Mouse (Mus musculus): Measurements from ENCODE around the gene Herc4.
A peak's percentile ranks its signal among the peaks of the same experiment; 100 is the strongest.

Herc4 gene

GRCm38 (mm10) chr10:63248421-63248820, 4.8 kb downstream of the Herc4 start:
- DNase-seq (ENCODE audit: low read depth) = no peak

- DNase-seq (ENCODE audit: low read depth) = no peak
Measured at GRCm38 (mm10) chr10:63258696-63259095, 15.1 kb downstream of the Herc4 start.

GRCm38 (mm10) chr10:63259340-63259739, 15.7 kb downstream of the Herc4 start:
- DNase-seq (ENCODE audit: low read depth) = no peak

- DNase-seq (ENCODE audit: low read depth) = no peak
Measured at GRCm38 (mm10) chr10:63267941-63268340, 24.3 kb downstream of the Herc4 start.

GRCm38 (mm10) chr10:63272401-63272800, 28.8 kb downstream of the Herc4 start:
- DNase-seq (ENCODE audit: low read depth) = peak; percentile 22

- no peak for DNase-seq (ENCODE audit: low read depth)
Measured at GRCm38 (mm10) chr10:63272868-63273267, 29.3 kb downstream of the Herc4 start.

GRCm38 (mm10) chr10:63277010-63277409, 33.4 kb downstream of the Herc4 start:
- DNase-seq (ENCODE audit: low read depth) = peak; percentile 72

- DNase-seq (ENCODE audit: low read depth) = no peak
Measured at GRCm38 (mm10) chr10:63279851-63280250, 36.2 kb downstream of the Herc4 start.

GRCm38 (mm10) chr10:63282417-63282816, 38.8 kb downstream of the Herc4 start:
- no peak for DNase-seq (ENCODE audit: low read depth)

- DNase-seq (ENCODE audit: low read depth) = no peak
Measured at GRCm38 (mm10) chr10:63282846-63283245, 39.2 kb downstream of the Herc4 start.

GRCm38 (mm10) chr10:63302356-63302755, 58.7 kb downstream of the Herc4 start:
- DNase-seq (ENCODE audit: low read depth) = no peak

GRCm38 (mm10) chr10:63308582-63309366, 65.2 kb downstream of the Herc4 start:
- peak; percentile 84 for DNase-seq (ENCODE audit: low read depth)

GRCm38 (mm10) chr10:63313726-63314125, 70.1 kb downstream of the Herc4 start:
- DNase-seq (ENCODE audit: low read depth) = no peak

GRCm38 (mm10) chr10:63327091-63327490, 83.5 kb downstream of the Herc4 start:
- peak; percentile 50 for DNase-seq (ENCODE audit: low read depth)

GRCm38 (mm10) chr10:63336901-63337300, 93.3 kb downstream of the Herc4 start:
- no peak for DNase-seq (ENCODE audit: low read depth)

- DNase-seq (ENCODE audit: low read depth) = peak; percentile 27
Measured at GRCm38 (mm10) chr10:63337326-63337725, 93.7 kb downstream of the Herc4 start.

- peak; percentile 50 for DNase-seq (ENCODE audit: low read depth)
Measured at GRCm38 (mm10) chr10:63337951-63338836, 94.6 kb downstream of the Herc4 start.

GRCm38 (mm10) chr10:63338914-63339643, 95.5 kb downstream of the Herc4 start:
- DNase-seq (ENCODE audit: low read depth) = peak; percentile 82

GRCm38 (mm10) chr10:63341351-63341750, 97.7 kb downstream of the Herc4 start:
- DNase-seq (ENCODE audit: low read depth) = no peak

- DNase-seq (ENCODE audit: low read depth) = no peak
Measured at GRCm38 (mm10) chr10:63344751-63345150, 101.1 kb downstream of the Herc4 start.

- DNase-seq (ENCODE audit: low read depth) = no peak
Measured at GRCm38 (mm10) chr10:63348291-63348690, 104.7 kb downstream of the Herc4 start.

- no peak for DNase-seq (ENCODE audit: low read depth)
Measured at GRCm38 (mm10) chr10:63350666-63351065, 107.1 kb downstream of the Herc4 start.

Measured in 416B (cell line).